Mouse (Mus musculus) heart, adult 2 months (tissue): Measurements from ENCODE around the gene Tmem179.

Experiments
- CTCF ChIP-seq: fragments of 200-600 bp; IDR thresholded peaks from 2 replicates; pipeline ENCODE4 v1.8.1; 2022; ENCODE audit warnings: antibody characterized with exemption, mild to moderate bottlenecking, moderate library complexity
- EP300 ChIP-seq: fragments of 200-500 bp; IDR thresholded peaks from 2 replicates; pipeline ENCODE4 v1.6.1; 2011; ENCODE audit warnings: low read depth, low read length, control low read depth; ENCODE audit not compliant: insufficient read depth
- POLR2A ChIP-seq: fragments of 200-500 bp; IDR thresholded peaks from 2 replicates; pipeline ENCODE4 v1.6.1; 2011; ENCODE audit warnings: mild to moderate bottlenecking, low read depth, low read length, control low read depth; ENCODE audit not compliant: insufficient read depth

- TF ChIP-seq POLR2A (no peak), CTCF (no peak), EP300 (no peak)
These were observed 65.2 kb downstream of the Tmem179 start for GRCm38 (mm10) chr12:112451381-112451780.
